Mouse (Mus musculus) heart, embryonic 13.5 days (tissue): ENCODE measurements around the gene Ralgps1. TPM values are rescaled to one million over a fixed set of nuclear protein-coding genes. Genes with fewer than 3 reads are reported as not detected.

ENCODE experiments used
- ATAC-seq: fragments of 200-750 bp; cut with Nextera tagmentation; 2 replicates; pipeline ENCODE4 v1.8.0; 2017; ENCODE audit warnings: moderate TSS enrichment; ENCODE audit not compliant: insufficient number of reproducible peaks, low FRiP score, low TSS enrichment; ENCODE audit errors: extremely low read depth
- H3K27ac ChIP-seq: fragments of 300-500 bp; sonication (generic); replicated peaks from 2 replicates; pipeline ENCODE4 v1.5.1; 2015; ENCODE audit warnings: moderate library complexity, mild to moderate bottlenecking, inconsistent platforms
- H3K27me3 ChIP-seq: fragments of 300-500 bp; sonication (generic); replicated peaks from 2 replicates; pipeline ENCODE4 v1.6.1; 2015; ENCODE audit warnings: mild to moderate bottlenecking, inconsistent platforms
- H3K36me3 ChIP-seq: fragments of 300-500 bp; sonication (generic); 2 replicates; pipeline ENCODE4 v1.6.1; 2015; ENCODE audit warnings: mild to moderate bottlenecking, inconsistent platforms
- H3K4me1 ChIP-seq: fragments of 300-500 bp; sonication (generic); 2 replicates; pipeline ENCODE4 v1.6.1; 2015; ENCODE audit warnings: inconsistent platforms
- H3K4me2 ChIP-seq: fragments of 300-500 bp; sonication (generic); 2 replicates; pipeline ENCODE4 v1.6.1; 2015; ENCODE audit warnings: inconsistent platforms, mild to moderate bottlenecking, moderate library complexity
- H3K4me3 ChIP-seq: fragments of 300-500 bp; sonication (generic); 2 replicates; pipeline ENCODE4 v1.5.1; 2015; ENCODE audit warnings: moderate library complexity, mild to moderate bottlenecking, inconsistent platforms
- H3K9ac ChIP-seq: fragments of 300-500 bp; sonication (generic); 2 replicates; pipeline ENCODE4 v1.6.1; 2015; ENCODE audit warnings: inconsistent platforms, mild to moderate bottlenecking, moderate library complexity
- H3K9me3 ChIP-seq: fragments of 300-500 bp; sonication (generic); 2 replicates; pipeline ENCODE4 v1.6.1; 2016; ENCODE audit warnings: inconsistent platforms
- WGBS: fragments of 180-500 bp; shearing (Covaris S2); methylation state at CpG from one replicate; pipeline ENCODE4 v1.1.7; 2015; ENCODE audit warnings: mixed read lengths; 5-methylcytosine and 5-hydroxymethylcytosine counted together
- polyA plus RNA-seq: library from polyadenylated mRNA; unstranded; fragments of >200 nt; fragmentation: Nextera tagmentation; extraction: Ambion mirVana; gene quantifications from 2 replicates; pipeline ENCODE4 v1.2.1, GENCODE M21; 2015

The Ralgps1 gene
- polyA plus RNA-seq, 1 experiment from 2014 or later: 3.7 TPM

DNA sequence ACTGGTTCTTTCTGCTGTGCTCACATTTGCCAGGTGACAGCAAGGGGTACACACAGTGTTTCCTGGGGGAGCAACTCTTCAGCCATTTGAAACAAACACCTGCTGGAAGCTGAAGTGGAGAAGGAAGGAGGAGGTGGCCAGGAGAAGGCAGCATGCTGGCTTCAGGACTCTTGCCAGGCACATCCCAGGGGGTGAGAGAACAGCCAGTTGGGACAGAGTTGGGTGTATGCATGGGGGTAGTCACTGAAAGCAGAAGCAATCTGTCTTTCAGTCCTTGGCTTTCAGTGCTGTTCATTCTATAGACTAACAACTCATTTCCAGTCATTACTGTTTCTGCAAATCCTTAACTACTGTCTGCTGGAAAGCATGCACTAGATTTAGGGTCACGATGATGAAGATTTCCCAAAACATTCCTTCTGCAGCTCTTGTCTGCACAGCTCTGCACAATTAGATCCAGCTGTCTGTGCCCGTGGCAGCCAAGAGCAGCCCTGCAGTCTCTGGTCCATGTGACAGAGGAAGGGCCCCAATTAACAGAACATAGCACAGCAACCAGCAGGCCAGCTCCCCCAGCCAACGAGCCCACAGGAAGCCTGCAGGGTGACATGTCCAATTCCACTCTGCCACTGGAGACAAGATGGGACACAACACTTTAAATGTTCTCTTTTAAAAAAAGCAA lies 70.8 kb downstream of the Ralgps1 start:
- no peak for ATAC-seq
- Histone ChIP-seq H3K9ac (no peak overlapping the region), H3K4me1 (peaks cover 32% of the 10 kb centered on the region), H3K27me3 (no peaks in the 10 kb centered on the region), H3K27ac (no peak overlapping the region), H3K36me3 (no peaks in the 10 kb centered on the region), H3K4me3 (no peak overlapping the region), H3K4me2 (no peak overlapping the region), H3K9me3 (no peaks in the 10 kb centered on the region)
- WGBS: 49% methylated on average over 3 of the region's 3 CpGs

DNA sequence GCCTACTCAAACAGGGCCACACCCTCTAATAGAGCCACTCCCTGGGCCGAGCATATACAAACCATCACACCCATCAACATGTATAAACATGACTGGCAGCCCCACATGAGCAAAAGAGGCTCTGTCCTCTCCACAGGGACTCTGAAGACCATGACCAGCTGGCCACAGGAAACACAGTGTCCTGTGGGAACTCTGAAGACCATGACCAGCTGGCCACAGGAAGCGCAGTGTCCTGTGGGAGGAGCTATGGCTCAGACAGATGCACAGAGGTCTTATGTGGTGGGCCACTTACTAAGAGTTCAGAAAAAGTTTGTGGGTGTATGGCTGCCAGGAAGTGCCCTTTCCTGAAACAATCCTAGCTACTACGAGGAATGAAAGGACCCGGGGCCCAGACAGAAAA lies 72.4 kb downstream of the Ralgps1 start:
- no peak overlapping the region for H3K9ac ChIP-seq
- WGBS: 71% methylated on average over 4 of the region's 4 CpGs
- ATAC-seq: no peak
- H3K4me3 ChIP-seq: no peak overlapping the region
- H3K27ac ChIP-seq: no peak overlapping the region
- no peaks in the 10 kb centered on the region for H3K36me3 ChIP-seq
- H3K27me3 ChIP-seq: no peaks in the 10 kb centered on the region
- H3K4me2 ChIP-seq: no peak overlapping the region
- peaks cover 33% of the 10 kb centered on the region for H3K4me1 ChIP-seq
- no peaks in the 10 kb centered on the region for H3K9me3 ChIP-seq

DNA sequence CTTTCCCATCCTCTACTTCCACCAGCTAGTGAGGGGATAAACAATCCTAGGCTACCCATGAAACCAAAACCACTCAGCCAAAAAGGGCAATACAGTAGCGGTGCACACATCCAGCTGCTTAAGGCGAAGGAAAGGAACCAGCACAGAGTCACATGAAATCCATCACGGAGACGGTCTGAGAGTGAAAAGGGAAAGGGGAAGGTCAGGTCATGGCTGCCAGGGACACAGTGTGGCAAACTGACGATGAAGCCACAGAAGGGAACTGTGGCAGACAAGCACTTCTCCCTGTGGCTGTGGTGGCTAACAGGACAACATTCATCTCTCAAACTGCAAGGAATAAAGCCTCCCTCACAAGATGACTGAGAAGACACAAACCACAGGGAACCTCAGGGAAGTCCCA lies 76.2 kb downstream of the Ralgps1 start:
- no peaks in the 10 kb centered on the region for H3K27me3 ChIP-seq
- no peak for ATAC-seq
- H3K4me3 ChIP-seq: no peak overlapping the region
- WGBS: 81% methylated on average over 5 of the region's 5 CpGs
- H3K9ac ChIP-seq: no peak overlapping the region
- peaks cover 41% of the 10 kb centered on the region for H3K4me1 ChIP-seq
- H3K9me3 ChIP-seq: no peaks in the 10 kb centered on the region
- H3K36me3 ChIP-seq: no peaks in the 10 kb centered on the region
- H3K4me2 ChIP-seq: no peak overlapping the region
- H3K27ac ChIP-seq: no peak overlapping the region

DNA sequence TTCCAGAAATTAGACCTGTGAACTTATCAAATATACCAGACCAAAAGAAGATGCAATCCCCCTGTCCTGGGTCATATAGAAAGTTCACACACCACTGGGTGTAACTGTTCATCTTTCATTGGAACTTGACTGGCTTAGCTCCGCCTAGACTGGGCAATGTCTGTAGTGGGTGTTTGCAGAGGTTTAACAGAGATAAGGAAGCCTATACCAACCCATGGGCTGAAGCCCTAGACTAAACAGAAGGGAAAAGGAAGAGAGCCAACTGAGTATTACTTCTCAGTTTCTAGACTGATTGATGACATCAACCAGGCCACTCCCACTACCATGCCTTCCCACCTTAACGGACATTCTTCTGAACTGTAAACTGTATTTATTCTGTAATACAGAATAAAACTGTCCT lies 79.2 kb downstream of the Ralgps1 start:
- ATAC-seq: no peak
- peaks cover 39% of the 10 kb centered on the region for H3K4me1 ChIP-seq

DNA sequence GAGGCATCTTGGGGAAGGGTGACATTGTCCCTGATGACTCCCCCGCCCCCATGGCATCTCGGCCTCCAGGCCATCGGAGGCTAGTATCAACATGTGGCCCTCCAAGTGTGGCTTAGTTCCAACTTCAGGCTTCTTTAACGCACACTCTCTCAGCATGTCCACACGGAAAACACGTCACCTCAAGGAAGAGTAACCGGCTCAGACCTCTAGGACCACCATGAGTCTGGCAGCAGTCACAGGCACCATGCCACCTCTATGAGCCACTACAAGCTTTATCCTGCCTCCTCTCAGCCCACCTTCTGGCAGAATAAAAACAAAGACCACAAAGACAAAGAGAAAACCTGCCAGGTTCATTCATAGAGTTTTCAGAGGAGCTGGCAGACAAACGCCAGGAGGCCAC lies 80.8 kb downstream of the Ralgps1 start:
- no peaks in the 10 kb centered on the region for H3K27me3 ChIP-seq
- H3K9me3 ChIP-seq: peaks cover 11% of the 10 kb centered on the region; the same call in 1 of the 2 replicates
- no peak overlapping the region for H3K4me3 ChIP-seq
- H3K4me1 ChIP-seq: peaks cover 40% of the 10 kb centered on the region
- H3K9ac ChIP-seq: no peak overlapping the region
- ATAC-seq: no peak
- peaks cover 10% of the 10 kb centered on the region; the same call in 1 of the 2 replicates for H3K36me3 ChIP-seq
- no peak overlapping the region for H3K4me2 ChIP-seq
- H3K27ac ChIP-seq: no peak overlapping the region
- WGBS: 74% methylated on average over 8 of the region's 8 CpGs

More for the DNA sequence above, 79.2 kb downstream of the Ralgps1 start:
- H3K27ac ChIP-seq: no peak overlapping the region
- no peak overlapping the region for H3K4me2 ChIP-seq
- WGBS: 56% methylated on average over 2 of the region's 2 CpGs
- peaks cover 10% of the 10 kb centered on the region; the same call in 1 of the 2 replicates for H3K36me3 ChIP-seq
- H3K9me3 ChIP-seq: peaks cover 8% of the 10 kb centered on the region; the same call in 1 of the 2 replicates
- H3K9ac ChIP-seq: no peak overlapping the region
- H3K4me3 ChIP-seq: no peak overlapping the region
- no peaks in the 10 kb centered on the region for H3K27me3 ChIP-seq

DNA sequence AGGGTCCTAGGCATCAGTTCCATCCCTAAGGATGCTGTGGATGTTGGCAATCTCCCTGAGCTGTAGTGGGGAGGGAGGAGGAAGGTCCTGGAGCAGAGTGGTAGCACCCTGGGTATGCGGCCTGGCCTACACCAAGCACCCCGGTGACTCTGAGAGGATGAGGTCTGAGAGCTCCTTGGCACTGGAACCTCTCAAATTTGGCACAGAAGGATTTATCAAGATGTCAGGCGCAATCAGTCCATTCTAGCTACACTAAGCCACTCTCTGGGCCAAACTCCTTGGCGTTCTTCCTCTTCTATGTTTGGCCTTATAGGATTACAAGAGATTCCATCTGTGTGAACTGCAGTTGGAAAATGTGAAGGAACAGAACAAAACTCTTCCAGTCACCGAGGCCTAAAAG lies 82.4 kb downstream of the Ralgps1 start:
- Histone ChIP-seq H3K9me3 (peaks cover 11% of the 10 kb centered on the region; the same call in 1 of the 2 replicates), H3K27ac (no peak overlapping the region), H3K27me3 (no peaks in the 10 kb centered on the region), H3K4me2 (no peak overlapping the region), H3K9ac (no peak overlapping the region), H3K4me1 (peaks cover 41% of the 10 kb centered on the region), H3K36me3 (peaks cover 10% of the 10 kb centered on the region; the same call in 1 of the 2 replicates), H3K4me3 (no peak overlapping the region)
- 85% methylated on average over 5 of the region's 5 CpGs for WGBS
- ATAC-seq: no peak

DNA sequence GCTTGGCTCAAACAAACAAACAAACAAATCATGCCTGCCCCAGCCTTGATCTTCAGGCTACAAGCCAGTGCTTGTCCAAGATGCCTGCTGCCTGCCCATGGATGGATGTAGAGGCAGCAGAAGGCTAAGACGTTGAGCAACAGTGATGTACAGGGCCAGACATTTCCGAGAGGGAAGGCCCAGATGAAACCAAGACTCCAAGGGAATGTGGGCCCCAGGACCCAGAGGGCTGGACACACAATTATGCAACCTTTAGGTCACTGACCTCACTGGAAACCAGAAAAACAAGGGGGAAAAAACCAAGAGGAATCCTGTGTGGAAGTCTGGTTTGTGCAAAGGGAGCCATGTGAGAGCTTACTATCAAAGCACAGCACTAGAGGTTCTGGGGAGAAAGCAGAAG lies 87.6 kb downstream of the Ralgps1 start:
- Histone ChIP-seq H3K9me3 (peaks cover 11% of the 10 kb centered on the region; the same call in 1 of the 2 replicates), H3K9ac (no peak overlapping the region), H3K36me3 (peaks cover 10% of the 10 kb centered on the region; the same call in 1 of the 2 replicates), H3K4me3 (no peak overlapping the region), H3K4me1 (peaks cover 20% of the 10 kb centered on the region), H3K4me2 (no peak overlapping the region), H3K27me3 (no peaks in the 10 kb centered on the region), H3K27ac (no peak overlapping the region)
- no peak for ATAC-seq
- WGBS: 68% methylated on average over 2 of the region's 2 CpGs

DNA sequence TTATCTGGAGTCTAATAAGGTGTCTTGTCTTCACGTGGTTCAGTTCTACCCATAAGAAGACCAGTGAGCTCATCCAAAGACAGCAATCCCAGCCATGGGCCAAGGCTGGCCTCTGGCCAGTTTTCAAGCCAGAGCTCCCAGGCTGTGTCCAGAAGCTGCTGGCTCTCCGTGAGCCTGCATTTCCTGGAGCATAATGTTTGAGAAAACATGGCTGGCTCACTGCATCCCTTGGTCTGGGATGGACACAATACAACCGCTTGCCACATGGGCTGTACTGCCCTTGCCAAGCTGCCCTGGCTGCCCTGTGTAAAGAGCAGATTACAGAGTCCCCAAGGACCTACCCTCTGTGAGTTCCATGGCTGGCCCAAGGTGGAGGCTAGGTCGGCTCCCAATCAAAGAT lies 88.4 kb downstream of the Ralgps1 start:
- Histone ChIP-seq H3K4me3 (no peak overlapping the region), H3K9me3 (peaks cover 11% of the 10 kb centered on the region; the same call in 1 of the 2 replicates), H3K4me2 (no peak overlapping the region), H3K9ac (no peak overlapping the region), H3K4me1 (peaks cover 20% of the 10 kb centered on the region), H3K27me3 (no peaks in the 10 kb centered on the region), H3K27ac (peak overlapping the region; percentile 24; the same call in 1 of the 2 replicates), H3K36me3 (peaks cover 7% of the 10 kb centered on the region; the same call in 1 of the 2 replicates)
- no peak for ATAC-seq
- WGBS: 35% methylated on average over 4 of the region's 4 CpGs

DNA sequence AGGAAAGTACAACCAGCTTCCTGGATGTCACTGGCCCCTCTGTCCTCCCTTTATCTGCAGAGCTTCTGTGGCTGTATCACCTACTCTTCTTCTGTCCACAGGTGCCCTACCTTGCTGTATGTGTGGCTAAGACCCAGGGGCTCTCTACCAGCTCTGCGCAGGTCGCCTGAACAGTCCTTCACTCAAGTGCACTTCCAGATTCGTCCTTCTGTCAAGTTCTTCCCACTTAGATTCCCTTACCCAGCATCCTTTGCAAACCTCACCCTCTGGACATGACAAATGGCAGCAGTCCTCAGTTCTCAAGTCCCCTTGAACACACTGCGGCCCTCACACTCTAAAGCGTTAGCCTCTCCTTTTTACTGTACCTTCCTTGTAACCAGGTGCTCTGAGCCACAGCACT lies 89.5 kb downstream of the Ralgps1 start:
- Histone ChIP-seq H3K9ac (0 out of 2 replicates have a peak overlapping the region, but pooled peaks have one; percentile 11), H3K4me1 (peaks cover 20% of the 10 kb centered on the region), H3K9me3 (no peaks in the 10 kb centered on the region), H3K36me3 (no peaks in the 10 kb centered on the region), H3K27ac (no peak overlapping the region), H3K4me3 (no peak overlapping the region), H3K27me3 (no peaks in the 10 kb centered on the region), H3K4me2 (no peak overlapping the region)
- 74% methylated on average over 5 of the region's 5 CpGs for WGBS
- ATAC-seq: no peak

DNA sequence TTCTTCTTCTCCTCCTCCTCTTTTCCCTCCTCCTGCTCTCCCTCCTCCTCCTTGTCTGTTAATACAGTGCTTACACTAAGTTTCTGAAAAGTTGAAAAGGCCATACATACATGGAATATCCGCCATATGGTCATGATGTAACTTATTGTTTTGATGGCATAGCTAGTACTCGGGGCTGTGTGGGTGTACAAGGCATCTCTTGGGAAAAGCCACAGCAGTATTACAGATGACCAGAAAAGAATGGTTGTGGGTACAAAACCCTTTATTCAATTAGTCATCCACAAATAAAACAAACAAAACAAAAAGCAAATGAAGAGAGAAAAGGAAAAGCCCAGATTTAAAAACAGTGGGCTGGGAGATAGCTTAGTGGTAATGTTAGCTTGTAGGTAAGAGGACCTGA lies 90.8 kb downstream of the Ralgps1 start:
- H3K4me3 ChIP-seq: no peak overlapping the region
- 87% methylated on average over 2 of the region's 2 CpGs for WGBS
- no peak for ATAC-seq

DNA sequence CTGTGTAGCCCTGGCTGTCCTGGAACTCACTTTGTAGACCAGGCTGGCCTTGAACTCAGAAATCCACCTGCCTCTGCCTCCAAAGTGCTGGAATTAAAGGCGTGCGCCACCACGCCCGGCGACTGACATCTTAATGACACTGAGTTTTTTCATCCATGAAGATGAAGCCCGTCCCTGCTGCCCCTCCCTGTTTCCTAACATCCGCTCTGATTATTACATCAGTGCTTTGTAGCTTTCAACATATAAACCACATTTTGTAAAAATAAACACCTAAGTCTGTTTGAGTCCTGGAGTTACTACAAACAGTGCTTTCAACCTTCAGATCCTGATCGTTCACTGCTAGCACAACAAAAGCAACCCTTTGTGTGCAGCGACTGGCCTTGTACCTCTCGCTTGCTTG lies 91.5 kb downstream of the Ralgps1 start:
- 83% methylated on average over 10 of the region's 10 CpGs for WGBS
- Histone ChIP-seq H3K9ac (no peak overlapping the region), H3K4me1 (peaks cover 20% of the 10 kb centered on the region), H3K4me3 (no peak overlapping the region), H3K4me2 (no peak overlapping the region), H3K36me3 (no peaks in the 10 kb centered on the region), H3K27ac (no peak overlapping the region), H3K27me3 (no peaks in the 10 kb centered on the region), H3K9me3 (no peaks in the 10 kb centered on the region)
- ATAC-seq: no peak

More for the DNA sequence above, 90.8 kb downstream of the Ralgps1 start:
- Histone ChIP-seq H3K36me3 (no peaks in the 10 kb centered on the region), H3K9me3 (no peaks in the 10 kb centered on the region), H3K27me3 (no peaks in the 10 kb centered on the region), H3K4me2 (no peak overlapping the region), H3K27ac (no peak overlapping the region), H3K4me1 (peaks cover 20% of the 10 kb centered on the region), H3K9ac (no peak overlapping the region)
